Mouse (Mus musculus) brain, embryonic 14.5 days (tissue): Measurements from ENCODE around the gene H2-DMa.

ENCODE experiments used
- CTCF ChIP-seq: fragments of 200-500 bp; IDR thresholded peaks from 2 replicates; pipeline ENCODE4 v1.5.1; 2012; ENCODE audit warnings: inconsistent platforms, mild to moderate bottlenecking, moderate library complexity, borderline replicate concordance; ENCODE audit not compliant: insufficient read depth, insufficient read length; ENCODE audit errors: extremely low read depth
- POLR2A ChIP-seq: fragments of 200-500 bp; IDR thresholded peaks from 2 replicates; pipeline ENCODE4 v1.6.1; 2012; ENCODE audit warnings: mild to moderate bottlenecking, inconsistent platforms, borderline replicate concordance; ENCODE audit not compliant: poor library complexity, insufficient read depth, insufficient read length, severe bottlenecking; ENCODE audit errors: extremely low read depth

DNA sequence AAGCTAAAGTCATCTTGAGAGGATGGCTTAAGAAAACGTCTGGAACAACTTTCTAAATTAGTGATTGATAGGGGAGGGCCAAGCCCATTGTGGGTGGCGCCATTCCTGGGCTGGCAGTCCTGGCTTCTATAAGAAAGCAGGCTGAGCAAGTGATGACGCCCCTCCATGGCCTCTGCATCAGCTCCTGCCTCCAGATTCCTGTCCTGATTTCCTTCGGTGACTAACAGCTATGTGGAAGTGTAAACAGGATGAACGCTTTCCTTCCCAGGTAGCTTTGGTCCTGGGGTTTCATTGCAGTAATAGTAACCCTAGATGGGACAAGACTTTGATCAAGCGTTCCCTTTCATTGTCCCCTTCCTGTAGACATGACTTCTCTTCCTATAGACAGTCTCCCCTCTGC is 59.7 kb downstream of the H2-DMa start:
- TF ChIP-seq CTCF (no peak), POLR2A (no peak)
